Comparison of ENCODE assay signal across 20 mouse cellular contexts in genomic region chr17:60966401-60966800, GRCm38 (mm10).
DNase-seq lines count a peak whose midpoint lies in the region; ATAC-seq lines count a peak whose summit lies in the region.
"Had no signal": no experiment of that assay in that cellular context is flagged by ENCODE, and none has a peak within 500 bp of the region (broad histone marks: within the 10 kb centered on the region; RNA-seq: fewer than 3 reads in every experiment).

No protein-coding gene starts in this region.

- no peaks in the 10 kb centered on the region for H3K36me3 ChIP-seq in midbrain, embryonic 13.5 days
- no peaks in the 10 kb centered on the region for H3K36me3 ChIP-seq in midbrain, embryonic 10.5 days
- no peaks in the 10 kb centered on the region for H3K36me3 ChIP-seq in midbrain, embryonic 16.5 days (ENCODE audit: control insufficient read depth, insufficient read depth, low read length)
- H3K36me3 ChIP-seq in midbrain, embryonic 11.5 days (ENCODE audit: control insufficient read depth, insufficient read depth, low read length), result no peaks in the 10 kb centered on the region
- H3K36me3 ChIP-seq: embryonic facial prominence, embryonic 10.5 days; embryonic facial prominence, embryonic 12.5 days; forebrain, embryonic 12.5 days; forebrain, embryonic 15.5 days had no signal

- H3K4me2 ChIP-seq in midbrain, embryonic 13.5 days (replicated peaks), result no peak overlapping the region
- no peak overlapping the region for H3K4me2 ChIP-seq in midbrain, embryonic 16.5 days (ENCODE audit: low read length)
- no peak overlapping the region for H3K4me2 ChIP-seq in midbrain, embryonic 11.5 days
- H3K4me2 ChIP-seq: embryonic facial prominence, embryonic 12.5 days; forebrain, embryonic 12.5 days; forebrain, embryonic 15.5 days had no signal

- H3K9ac ChIP-seq in midbrain, embryonic 13.5 days (replicated peaks), result no peak overlapping the region
- H3K9ac ChIP-seq in midbrain, embryonic 16.5 days (ENCODE audit: low read depth, low read length), result no peak overlapping the region
- H3K9ac ChIP-seq in midbrain, embryonic 11.5 days (ENCODE audit: low read length), result no peak overlapping the region
- H3K9ac ChIP-seq: embryonic facial prominence, embryonic 12.5 days; forebrain, embryonic 12.5 days; forebrain, embryonic 15.5 days; forebrain, postnatal 0 days had no signal

- intact Hi-C loops in heart, postnatal 36 days (cut with DNase I), result no loop called here

- H3K4me1 ChIP-seq in midbrain, embryonic 13.5 days (replicated peaks), result no peaks in the 10 kb centered on the region
- no peaks in the 10 kb centered on the region for H3K4me1 ChIP-seq in midbrain, embryonic 10.5 days
- H3K4me1 ChIP-seq in midbrain, embryonic 16.5 days (ENCODE audit: control insufficient read depth, insufficient read depth, low read length), result no peaks in the 10 kb centered on the region
- no peaks in the 10 kb centered on the region for H3K4me1 ChIP-seq in midbrain, embryonic 11.5 days (ENCODE audit: control insufficient read depth, insufficient read depth, low read length)
- H3K4me1 ChIP-seq: embryonic facial prominence, embryonic 10.5 days; embryonic facial prominence, embryonic 12.5 days; forebrain, embryonic 12.5 days had no signal

- no peaks in the 10 kb centered on the region for H3K9me3 ChIP-seq in midbrain, embryonic 13.5 days
- no peaks in the 10 kb centered on the region for H3K9me3 ChIP-seq in midbrain, embryonic 10.5 days (replicated peaks)
- H3K9me3 ChIP-seq in midbrain, embryonic 16.5 days (replicated peaks; ENCODE audit: control insufficient read depth, low read length, poor library complexity, severe bottlenecking), result no peaks in the 10 kb centered on the region
- no peaks in the 10 kb centered on the region for H3K9me3 ChIP-seq in midbrain, embryonic 11.5 days (ENCODE audit: control insufficient read depth, low read length)
- H3K9me3 ChIP-seq: embryonic facial prominence, embryonic 10.5 days; embryonic facial prominence, embryonic 12.5 days; forebrain, embryonic 12.5 days; forebrain, embryonic 15.5 days had no signal

- H3K4me3 ChIP-seq in midbrain, embryonic 13.5 days (replicated peaks), result no peak overlapping the region
- no peak overlapping the region for H3K4me3 ChIP-seq in midbrain, embryonic 10.5 days
- no peak overlapping the region for H3K4me3 ChIP-seq in midbrain, embryonic 16.5 days (ENCODE audit: low read depth, low read length)
- no peak overlapping the region for H3K4me3 ChIP-seq in midbrain, embryonic 11.5 days (ENCODE audit: low read depth, low read length)
- H3K4me3 ChIP-seq: embryonic facial prominence, embryonic 10.5 days; embryonic facial prominence, embryonic 12.5 days; forebrain, embryonic 12.5 days; forebrain, embryonic 15.5 days had no signal

- H3K27ac ChIP-seq in midbrain, embryonic 13.5 days, result no peak overlapping the region
- H3K27ac ChIP-seq in midbrain, embryonic 10.5 days (replicated peaks), result no peak overlapping the region
- H3K27ac ChIP-seq in midbrain, embryonic 16.5 days (ENCODE audit: low read length), result no peak overlapping the region
- H3K27ac ChIP-seq in midbrain, embryonic 11.5 days (ENCODE audit: low read depth, low read length), result no peak overlapping the region
- H3K27ac ChIP-seq: embryonic facial prominence, embryonic 10.5 days; embryonic facial prominence, embryonic 12.5 days; forebrain, embryonic 12.5 days; forebrain, embryonic 15.5 days had no signal

- ATAC-seq in midbrain, embryonic 13.5 days, result peak; percentile 77
- peak; percentile 73; the same call in 1 of the 2 replicates for ATAC-seq in midbrain, embryonic 16.5 days
- no peak for ATAC-seq in midbrain, embryonic 11.5 days (ENCODE audit: low FRiP score)
- ATAC-seq: forebrain, embryonic 15.5 days; forebrain, postnatal 0 days had no signal

- no peak for DNase-seq in midbrain, embryonic 10.5 days (ENCODE audit: low spot score)
- no peak for DNase-seq in midbrain, embryonic 11.5 days (ENCODE audit: low spot score, missing footprints)
- peak; percentile 18 for DNase-seq in retina, embryonic 14.5 days (ENCODE audit: low spot score)
- DNase-seq in heart, postnatal 36 days, result no peak
- no peak for DNase-seq in left cerebral cortex, adult 8-10 months (ENCODE audit: low spot score in 2 of 2)
- DNase-seq: adrenal gland, adult 2 months; adrenal gland, postnatal 10 days; adrenal gland, postnatal 25 days; cerebellum, adult 11-12 months; cerebellum, adult 2 months; cerebellum, adult 9-10 months; cerebellum, postnatal 10 days; cerebellum, postnatal 25 days; forebrain, postnatal 0 days had no signal

- 52% methylated on average over 1 of the region's 1 CpGs for WGBS in midbrain, embryonic 13.5 days
- 86% methylated on average over 1 of the region's 1 CpGs for WGBS in midbrain, embryonic 10.5 days
- WGBS in midbrain, embryonic 16.5 days, result 37% methylated on average over 1 of the region's 1 CpGs
- 69% methylated on average over 1 of the region's 1 CpGs for WGBS in midbrain, embryonic 11.5 days

- no peaks in the 10 kb centered on the region for H3K27me3 ChIP-seq in midbrain, embryonic 13.5 days
- no peaks in the 10 kb centered on the region for H3K27me3 ChIP-seq in midbrain, embryonic 10.5 days (ENCODE audit: low read depth, poor library complexity, severe bottlenecking)
- no peaks in the 10 kb centered on the region for H3K27me3 ChIP-seq in midbrain, embryonic 16.5 days (ENCODE audit: control insufficient read depth, insufficient read depth, low read depth, low read length)
- no peaks in the 10 kb centered on the region for H3K27me3 ChIP-seq in midbrain, embryonic 11.5 days (ENCODE audit: control insufficient read depth, insufficient read depth, low read length)
- H3K27me3 ChIP-seq: embryonic facial prominence, embryonic 12.5 days; forebrain, embryonic 12.5 days; forebrain, embryonic 15.5 days had no signal
